Mouse (Mus musculus) midbrain, embryonic 13.5 days (tissue): ENCODE results near the gene Akap8. TPM values are rescaled to one million over a fixed set of nuclear protein-coding genes. Genes with fewer than 3 reads are reported as not detected.

Experiments used
- ATAC-seq: fragments of 200-750 bp; cut with Nextera tagmentation; 2 replicates; pipeline ENCODE4 v1.8.0; 2017; ENCODE audit warnings: mild to moderate bottlenecking, moderate TSS enrichment, moderate library complexity
- H3K27ac ChIP-seq: fragments of 300-500 bp; sonication (generic); 2 replicates; pipeline ENCODE4 v1.5.1; 2015; ENCODE audit warnings: inconsistent platforms, mild to moderate bottlenecking, moderate library complexity
- H3K27me3 ChIP-seq: fragments of 300-500 bp; sonication (generic); 2 replicates; pipeline ENCODE4 v1.6.1; 2015; ENCODE audit warnings: mild to moderate bottlenecking, inconsistent platforms
- H3K36me3 ChIP-seq: fragments of 300-500 bp; sonication (generic); 2 replicates; pipeline ENCODE4 v1.6.1; 2015; ENCODE audit warnings: mild to moderate bottlenecking, inconsistent platforms
- H3K4me1 ChIP-seq: fragments of 300-500 bp; sonication (generic); replicated peaks from 2 replicates; pipeline ENCODE4 v1.6.1; 2015; ENCODE audit warnings: inconsistent platforms
- H3K4me2 ChIP-seq: fragments of 300-500 bp; sonication (generic); replicated peaks from 2 replicates; pipeline ENCODE4 v1.6.1; 2015; ENCODE audit warnings: moderate library complexity, mild to moderate bottlenecking, inconsistent platforms
- H3K4me3 ChIP-seq: fragments of 300-500 bp; sonication (generic); replicated peaks from 2 replicates; pipeline ENCODE4 v1.5.1; 2015; ENCODE audit warnings: mild to moderate bottlenecking, inconsistent platforms
- H3K9ac ChIP-seq: fragments of 300-500 bp; sonication (generic); replicated peaks from 2 replicates; pipeline ENCODE4 v1.6.1; 2015; ENCODE audit warnings: mild to moderate bottlenecking, inconsistent platforms
- H3K9me3 ChIP-seq: fragments of 300-500 bp; sonication (generic); 2 replicates; pipeline ENCODE4 v1.6.1; 2016; ENCODE audit warnings: mild to moderate bottlenecking, inconsistent platforms
- WGBS: fragments of 180-500 bp; shearing (Covaris S2); methylation state at CpG from one replicate; pipeline ENCODE4 v1.1.7; 2015; 5-methylcytosine and 5-hydroxymethylcytosine counted together
- polyA plus RNA-seq: library from polyadenylated mRNA; unstranded; fragments of >200 nt; fragmentation: Nextera tagmentation; extraction: Ambion mirVana; gene quantifications from 2 replicates; pipeline ENCODE4 v1.2.1, GENCODE M21; 2015

Akap8 gene
- polyA plus RNA-seq, result 116 and 121 TPM in 2 replicates

- Histone ChIP-seq H3K36me3 (peaks cover 50% of the 10 kb centered on the region), H3K4me3 (peak within 1 kb of the TSS; percentile 95), H3K4me1 (peaks cover 32% of the 10 kb centered on the region), H3K27me3 (no peaks in the 10 kb centered on the region), H3K27ac (peak within 1 kb of the TSS; percentile 97), H3K9ac (peak within 1 kb of the TSS; percentile 88), H3K4me2 (peak within 1 kb of the TSS; percentile 96), H3K9me3 (no peaks in the 10 kb centered on the region)
- WGBS, result under 1% methylated on average over 83 of the region's 83 CpGs
- ATAC-seq, result peak; percentile 98
Measured at GRCm38 (mm10) chr17:32320597-32321389, at the start of gene Akap8. TSS of gene Akap8 (minus strand) at chr17:32321238.

DNA sequence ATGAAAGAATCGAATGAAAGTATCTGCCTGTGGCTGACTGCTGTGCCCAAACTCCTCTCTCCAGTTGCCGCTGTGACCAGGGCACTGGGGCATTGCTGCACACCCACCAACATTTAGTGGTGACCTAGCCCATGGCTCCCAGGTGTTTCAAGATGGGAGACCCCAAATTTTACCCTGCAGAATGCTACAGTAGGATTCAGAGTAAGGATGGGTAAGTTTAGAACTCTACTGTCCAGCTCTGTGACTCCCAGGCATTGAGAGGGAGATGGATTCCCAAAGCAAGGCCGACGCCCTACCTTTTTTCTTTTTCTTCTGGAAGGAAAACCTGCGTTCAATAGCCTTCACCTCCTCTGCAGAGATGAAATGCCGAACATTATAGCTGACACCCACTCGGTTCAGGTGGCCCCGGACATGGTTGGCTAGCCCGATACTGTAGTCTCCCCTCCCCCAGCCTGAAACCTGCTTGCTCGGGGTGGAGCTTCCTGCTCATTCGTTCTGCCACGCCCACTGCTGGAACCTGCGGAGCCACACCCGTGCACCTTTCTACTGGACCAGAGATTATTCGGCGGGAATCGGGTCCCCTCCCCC, 48.0 kb upstream of the Akap8 start:
- peak overlapping the region; percentile 20; the same call in 1 of the 2 replicates for H3K4me3 ChIP-seq
- H3K27ac ChIP-seq, result no peak overlapping the region
- H3K4me1 ChIP-seq, result peaks cover 6% of the 10 kb centered on the region
- ATAC-seq, result no peak
- whole genome bisulfite sequencing, result 13% methylated on average over 13 of the region's 17 CpGs
- H3K4me2 ChIP-seq, result peak overlapping the region; percentile 41
- H3K36me3 ChIP-seq, result peaks cover 15% of the 10 kb centered on the region
- no peaks in the 10 kb centered on the region for H3K27me3 ChIP-seq
- H3K9ac ChIP-seq, result no peak overlapping the region
- no peaks in the 10 kb centered on the region for H3K9me3 ChIP-seq

- ATAC-seq, result no peak
- H3K4me3 ChIP-seq, result no peak overlapping the region
- no peaks in the 10 kb centered on the region for H3K27me3 ChIP-seq
- H3K4me1 ChIP-seq, result peaks cover 16% of the 10 kb centered on the region
- H3K36me3 ChIP-seq, result peaks cover 16% of the 10 kb centered on the region
- H3K27ac ChIP-seq, result no peak overlapping the region
- WGBS, result 90% methylated on average over 11 of the region's 11 CpGs
- H3K9me3 ChIP-seq, result no peaks in the 10 kb centered on the region
- no peak overlapping the region for H3K4me2 ChIP-seq
- no peak overlapping the region for H3K9ac ChIP-seq
Measured at GRCm38 (mm10) chr17:32367706-32368105, 46.7 kb upstream of the Akap8 start.

GRCm38 (mm10) chr17:32365296-32365695, 44.3 kb upstream of the Akap8 start:
- H3K36me3 ChIP-seq, result peaks cover 39% of the 10 kb centered on the region
- no peak overlapping the region for H3K9ac ChIP-seq
- ATAC-seq, result no peak
- H3K4me1 ChIP-seq, result peaks cover 31% of the 10 kb centered on the region
- no peaks in the 10 kb centered on the region for H3K27me3 ChIP-seq
- H3K27ac ChIP-seq, result no peak overlapping the region
- H3K4me3 ChIP-seq, result no peak overlapping the region
- no peaks in the 10 kb centered on the region for H3K9me3 ChIP-seq
- WGBS, result 88% methylated on average over 1 of the region's 1 CpGs
- no peak overlapping the region for H3K4me2 ChIP-seq

- H3K4me3 ChIP-seq, result peak overlapping the region; percentile 96
- H3K4me2 ChIP-seq, result peak overlapping the region; percentile 45
- peaks cover 31% of the 10 kb centered on the region for H3K4me1 ChIP-seq
- WGBS, result 70% methylated on average over 5 of the region's 5 CpGs
- no peak overlapping the region for H3K9ac ChIP-seq
- H3K27me3 ChIP-seq, result no peaks in the 10 kb centered on the region
- peaks cover 43% of the 10 kb centered on the region for H3K36me3 ChIP-seq
- ATAC-seq, result peak; percentile 35; the same call in 1 of the 2 replicates
- no peaks in the 10 kb centered on the region for H3K9me3 ChIP-seq
- peak overlapping the region; percentile 80 for H3K27ac ChIP-seq
Measured at GRCm38 (mm10) chr17:32364850-32365249, 43.8 kb upstream of the Akap8 start.

GRCm38 (mm10) chr17:32364331-32364730, 43.3 kb upstream of the Akap8 start:
- peaks cover 31% of the 10 kb centered on the region for H3K4me1 ChIP-seq
- WGBS, result under 1% methylated on average over 40 of the region's 47 CpGs
- H3K27me3 ChIP-seq, result no peaks in the 10 kb centered on the region
- peak overlapping the region; percentile 97 for H3K9ac ChIP-seq
- peak; percentile 90 for ATAC-seq
- H3K4me3 ChIP-seq, result peak overlapping the region; percentile 96
- H3K4me2 ChIP-seq, result peak overlapping the region; percentile 45
- H3K27ac ChIP-seq, result peak overlapping the region; percentile 80
- H3K36me3 ChIP-seq, result peaks cover 48% of the 10 kb centered on the region
- no peaks in the 10 kb centered on the region for H3K9me3 ChIP-seq

DNA sequence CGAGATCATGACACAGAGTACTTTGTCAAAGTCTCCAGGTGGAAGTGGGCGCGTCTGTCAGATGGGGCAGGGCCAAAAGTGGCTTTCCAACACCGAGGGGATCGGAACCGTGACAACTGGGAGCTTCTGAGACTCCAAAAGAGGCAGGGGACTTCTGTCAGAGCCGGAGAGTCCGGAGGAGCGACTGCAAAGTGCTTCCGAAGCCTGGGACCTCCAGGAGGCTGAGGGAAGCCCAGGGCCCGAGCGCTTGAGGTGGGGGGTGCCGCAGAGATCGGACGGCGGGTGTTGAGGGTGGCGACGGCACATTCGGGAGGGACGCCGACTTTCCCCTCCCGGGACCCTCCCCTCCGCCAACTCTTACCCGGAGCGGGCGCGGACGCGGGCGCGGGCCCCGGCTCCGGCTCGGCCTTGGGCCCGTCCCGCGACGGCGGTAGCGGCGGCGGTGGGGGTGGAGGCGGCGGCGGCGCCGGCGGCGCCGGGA, 42.8 kb upstream of the Akap8 start:
- WGBS, result 0% methylated on average over 20 of the region's 50 CpGs
- Histone ChIP-seq H3K27ac (peak overlapping the region; percentile 80), H3K9ac (peak overlapping the region; percentile 97), H3K36me3 (peaks cover 53% of the 10 kb centered on the region), H3K4me2 (peak overlapping the region; percentile 91), H3K4me1 (peaks cover 31% of the 10 kb centered on the region), H3K4me3 (peak overlapping the region; percentile 96), H3K27me3 (no peaks in the 10 kb centered on the region), H3K9me3 (no peaks in the 10 kb centered on the region)
- ATAC-seq, result peak; percentile 74

DNA sequence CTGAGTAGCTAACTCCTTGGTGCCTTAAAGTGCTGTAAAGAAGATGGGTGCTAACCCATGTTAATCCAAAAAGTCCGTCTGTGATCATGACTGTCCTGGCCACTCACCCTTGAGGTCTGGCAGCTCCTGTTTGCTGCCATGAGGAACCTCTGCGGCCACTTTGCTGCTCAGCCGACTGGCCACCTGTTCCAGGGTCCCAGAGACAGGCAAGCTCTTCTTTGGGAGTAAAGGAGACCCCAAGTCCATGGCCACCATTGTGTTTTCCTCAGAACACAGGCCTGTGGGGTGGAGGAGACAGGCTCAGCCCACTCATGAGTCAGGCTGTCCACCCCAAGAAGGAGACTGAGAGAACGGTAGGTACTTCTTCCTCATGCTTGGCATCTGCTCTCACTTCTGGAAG, 41.6 kb upstream of the Akap8 start:
- no peaks in the 10 kb centered on the region for H3K27me3 ChIP-seq
- H3K4me1 ChIP-seq, result peaks cover 31% of the 10 kb centered on the region
- WGBS, result 77% methylated on average over 4 of the region's 4 CpGs
- peak overlapping the region; percentile 97 for H3K9ac ChIP-seq
- H3K4me3 ChIP-seq, result peak overlapping the region; percentile 96
- H3K36me3 ChIP-seq, result peaks cover 63% of the 10 kb centered on the region
- H3K9me3 ChIP-seq, result no peaks in the 10 kb centered on the region
- ATAC-seq, result no peak
- no peak overlapping the region for H3K27ac ChIP-seq
- peak overlapping the region; percentile 91 for H3K4me2 ChIP-seq

DNA sequence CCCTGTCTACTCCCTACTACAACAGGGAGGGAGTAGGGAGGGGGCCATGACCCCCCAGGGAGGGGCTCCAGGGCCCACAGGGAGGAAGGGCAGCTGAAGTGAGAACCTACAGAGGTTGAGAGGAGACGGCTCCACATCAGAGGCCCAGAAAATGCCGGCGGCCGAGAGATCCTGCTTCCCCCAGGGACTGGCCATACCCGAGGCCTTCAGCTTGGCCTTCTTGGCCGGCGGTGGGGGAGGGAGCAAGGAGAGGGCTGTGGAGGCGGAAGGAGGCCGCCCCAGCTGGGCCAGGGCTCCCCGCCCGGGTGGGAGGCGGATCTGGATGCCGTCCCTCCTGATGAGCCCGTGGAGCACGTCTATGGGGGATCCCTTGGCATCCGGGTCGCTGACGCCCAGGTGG, 38.9 kb upstream of the Akap8 start:
- 85% methylated on average over 18 of the region's 18 CpGs for WGBS
- H3K27ac ChIP-seq, result no peak overlapping the region
- H3K4me2 ChIP-seq, result no peak overlapping the region
- H3K4me1 ChIP-seq, result peaks cover 28% of the 10 kb centered on the region
- no peaks in the 10 kb centered on the region for H3K9me3 ChIP-seq
- no peaks in the 10 kb centered on the region for H3K27me3 ChIP-seq
- H3K9ac ChIP-seq, result no peak overlapping the region
- ATAC-seq, result no peak
- no peak overlapping the region for H3K4me3 ChIP-seq
- H3K36me3 ChIP-seq, result peaks cover 77% of the 10 kb centered on the region

GRCm38 (mm10) chr17:32358943-32359340, 37.9 kb upstream of the Akap8 start:
- H3K4me3 ChIP-seq, result no peak overlapping the region
- peaks cover 33% of the 10 kb centered on the region for H3K4me1 ChIP-seq
- WGBS, result 94% methylated on average over 6 of the region's 6 CpGs
- peaks cover 86% of the 10 kb centered on the region for H3K36me3 ChIP-seq
- no peak for ATAC-seq
- H3K27ac ChIP-seq, result no peak overlapping the region
- H3K4me2 ChIP-seq, result no peak overlapping the region
- no peak overlapping the region for H3K9ac ChIP-seq
- H3K9me3 ChIP-seq, result no peaks in the 10 kb centered on the region
- no peaks in the 10 kb centered on the region for H3K27me3 ChIP-seq

GRCm38 (mm10) chr17:32358192-32358942, 37.3 kb upstream of the Akap8 start:
- H3K4me3 ChIP-seq, result no peak overlapping the region

More at GRCm38 (mm10) chr17:32358192-32358942, 37.3 kb upstream of the Akap8 start:
- H3K9me3 ChIP-seq, result no peaks in the 10 kb centered on the region
- WGBS, result 95% methylated on average over 7 of the region's 7 CpGs
- H3K4me2 ChIP-seq, result no peak overlapping the region
- no peak overlapping the region for H3K9ac ChIP-seq
- H3K27ac ChIP-seq, result no peak overlapping the region
- peaks cover 92% of the 10 kb centered on the region for H3K36me3 ChIP-seq
- H3K4me1 ChIP-seq, result peaks cover 31% of the 10 kb centered on the region
- no peak for ATAC-seq
- H3K27me3 ChIP-seq, result no peaks in the 10 kb centered on the region
